Mouse (Mus musculus): ENCODE measurements at regions not wholly inside any gene's neighbourhood (a gene's known extent, or its start where the extent isn't known, plus 50 kb on each side); places are given as distances from the start of the nearest gene placed in this dataset.
A peak's percentile ranks its signal among the peaks of the same experiment; 100 is the strongest.

DNA sequence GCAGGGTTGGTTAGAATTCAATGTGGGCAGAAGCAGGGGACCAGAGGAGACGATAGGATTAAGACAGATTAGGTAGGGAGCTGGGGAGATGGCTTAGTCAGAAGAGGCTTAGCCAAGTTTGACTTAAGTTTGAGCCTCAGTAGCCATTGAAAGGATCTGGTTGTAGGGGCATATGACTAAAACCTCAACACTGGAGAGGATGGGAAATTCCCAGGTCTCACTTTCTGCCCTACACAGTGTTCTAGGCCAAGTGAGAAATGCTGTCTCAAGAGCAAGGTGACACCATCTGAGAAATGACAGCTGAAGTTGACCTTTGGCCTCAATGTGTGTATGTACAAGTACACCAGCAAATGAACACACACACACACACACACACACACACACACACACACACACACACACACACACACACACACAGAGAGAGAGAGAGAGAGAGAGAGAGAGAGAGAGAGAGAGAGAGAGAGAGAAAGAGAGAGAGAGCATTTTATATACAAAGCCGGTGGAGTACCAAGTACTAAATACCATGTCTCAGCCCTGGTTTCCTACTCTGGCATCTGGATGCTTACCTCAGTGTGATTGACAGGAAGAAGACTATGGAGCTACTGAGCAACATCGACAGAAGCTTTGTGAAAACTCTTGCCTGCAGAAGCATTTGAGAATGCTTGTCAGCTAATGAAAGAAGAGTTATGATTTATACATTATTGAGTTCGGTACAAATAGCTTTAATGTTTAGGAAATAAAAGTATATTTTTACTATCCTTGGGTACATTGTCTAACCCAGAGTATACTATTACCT is 85.3 kb upstream of the 4933412E24Rik start:
- DNase-seq, result no peak

DNA sequence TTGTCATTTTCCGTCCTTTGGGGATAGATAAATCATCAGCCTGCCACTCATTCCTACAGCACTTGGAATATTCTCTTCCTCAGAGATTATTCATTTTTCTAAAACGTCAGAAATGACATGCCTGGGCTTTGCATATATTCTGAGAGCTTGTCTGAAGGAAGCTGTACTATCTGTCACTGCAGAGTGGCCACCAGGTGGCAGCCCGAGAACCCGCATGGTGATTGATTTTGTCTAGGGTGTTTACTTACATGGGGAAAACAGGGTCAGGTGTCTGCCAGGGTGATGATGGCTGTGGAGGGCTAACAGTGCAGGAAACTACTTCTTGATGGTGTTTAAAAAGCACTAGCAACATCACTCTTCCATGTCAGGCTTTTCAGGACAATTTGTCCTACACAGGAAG is 80.7 kb upstream of the 4933412E24Rik start:
- peak; percentile 16 for DNase-seq

DNA sequence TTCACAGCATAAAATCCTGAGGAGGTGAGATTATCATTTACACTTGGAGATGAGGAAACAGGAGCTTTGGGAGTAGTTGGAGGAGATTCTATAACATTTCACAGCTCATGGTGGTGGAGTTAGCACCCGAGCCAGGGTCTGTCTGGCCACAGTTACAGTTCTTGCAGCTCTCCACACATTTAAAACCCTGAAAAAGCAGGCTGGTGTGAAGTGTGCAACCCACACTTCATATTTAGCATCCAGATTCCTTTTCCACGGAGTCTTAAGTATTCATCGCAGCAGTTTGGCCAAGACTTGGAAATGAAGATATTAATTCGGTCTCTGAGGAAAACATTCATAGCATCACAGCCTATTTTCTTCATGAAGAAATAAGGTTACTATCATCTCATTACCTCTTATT is 79.7 kb upstream of the 4933412E24Rik start:
- no peak for DNase-seq

- no peak for DNase-seq
These were observed 73.5 kb upstream of the 4933412E24Rik start for GRCm38 (mm10) chr15:60089921-60090320.

DNA sequence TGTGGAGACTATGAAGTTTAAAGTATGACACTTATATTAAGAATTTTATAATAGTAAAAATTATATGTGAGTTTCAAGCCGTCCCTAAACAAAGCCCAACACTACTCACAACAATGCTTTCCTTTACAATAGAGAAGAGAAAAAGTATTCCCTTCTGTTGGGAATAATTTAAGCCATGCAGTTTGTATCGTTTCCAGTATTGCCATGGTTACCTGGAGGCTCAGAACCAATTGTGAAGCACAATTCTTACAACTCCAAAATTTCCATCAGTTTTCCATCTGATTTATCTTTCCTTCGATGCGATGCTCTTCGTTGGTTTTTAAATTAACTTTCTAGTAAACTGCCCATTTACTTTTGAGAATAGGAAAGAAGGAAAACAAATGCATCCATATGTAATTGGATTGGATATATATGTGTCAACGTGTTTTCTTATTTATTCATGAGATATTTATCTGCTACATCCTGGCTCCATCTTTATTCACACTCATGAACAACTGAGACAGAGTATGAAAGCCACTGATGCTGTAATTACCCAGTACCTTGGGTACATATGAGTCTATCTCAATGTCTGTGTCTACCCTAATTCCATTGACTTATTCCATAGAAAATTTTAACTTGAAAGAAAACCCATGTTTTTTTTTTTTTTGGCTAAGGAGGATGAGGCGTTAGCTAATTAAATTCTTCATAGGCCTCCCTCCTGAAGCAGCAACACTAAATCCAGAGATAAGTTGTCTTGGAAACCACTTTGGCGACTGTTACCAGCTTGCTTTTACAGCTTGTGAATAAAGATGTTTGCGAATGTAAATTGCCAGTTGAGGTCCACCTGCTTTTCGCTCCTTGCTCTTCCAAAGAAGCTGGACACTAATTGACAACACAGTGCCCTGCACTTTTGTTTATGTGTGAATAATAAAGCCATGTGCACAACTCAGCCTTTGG is 72.8 kb upstream of the 4933412E24Rik start:
- DNase-seq, result no peak

Measured in cerebellum, adult 9-10 months (tissue).